Mouse (Mus musculus) CH12.LX (cell line): ENCODE data around the gene Slc9a1.

ENCODE experiments used
- CTCF ChIP-seq, 2 experiments: IDR thresholded peaks in 1 of 2; conservative IDR thresholded peaks in 1 of 2; 2 replicates each; pipeline ENCODE4 v1.5.1; 2011 to 2012; ENCODE audit warnings: low read depth in 2 of 2, low read length in 2 of 2, improper control_type of control experiment in 1 of 2, inconsistent platforms in 1 of 2, mild to moderate bottlenecking in 1 of 2, moderate library complexity in 1 of 2
- MEF2A ChIP-seq: IDR thresholded peaks from 2 replicates; pipeline ENCODE4 v1.6.1; 2014; ENCODE audit warnings: low read depth, mild to moderate bottlenecking, inconsistent platforms, low read length, improper control_type of control experiment, borderline replicate concordance
- POLR2A ChIP-seq: IDR thresholded peaks from 2 replicates; pipeline ENCODE4 v1.6.1; 2011; ENCODE audit warnings: low read depth, mild to moderate bottlenecking, improper control_type of control experiment, low read length
- USF2 ChIP-seq: conservative IDR thresholded peaks from 2 replicates; pipeline ENCODE4 v1.6.1; 2011; ENCODE audit warnings: low read depth, low read length, improper control_type of control experiment

DNA sequence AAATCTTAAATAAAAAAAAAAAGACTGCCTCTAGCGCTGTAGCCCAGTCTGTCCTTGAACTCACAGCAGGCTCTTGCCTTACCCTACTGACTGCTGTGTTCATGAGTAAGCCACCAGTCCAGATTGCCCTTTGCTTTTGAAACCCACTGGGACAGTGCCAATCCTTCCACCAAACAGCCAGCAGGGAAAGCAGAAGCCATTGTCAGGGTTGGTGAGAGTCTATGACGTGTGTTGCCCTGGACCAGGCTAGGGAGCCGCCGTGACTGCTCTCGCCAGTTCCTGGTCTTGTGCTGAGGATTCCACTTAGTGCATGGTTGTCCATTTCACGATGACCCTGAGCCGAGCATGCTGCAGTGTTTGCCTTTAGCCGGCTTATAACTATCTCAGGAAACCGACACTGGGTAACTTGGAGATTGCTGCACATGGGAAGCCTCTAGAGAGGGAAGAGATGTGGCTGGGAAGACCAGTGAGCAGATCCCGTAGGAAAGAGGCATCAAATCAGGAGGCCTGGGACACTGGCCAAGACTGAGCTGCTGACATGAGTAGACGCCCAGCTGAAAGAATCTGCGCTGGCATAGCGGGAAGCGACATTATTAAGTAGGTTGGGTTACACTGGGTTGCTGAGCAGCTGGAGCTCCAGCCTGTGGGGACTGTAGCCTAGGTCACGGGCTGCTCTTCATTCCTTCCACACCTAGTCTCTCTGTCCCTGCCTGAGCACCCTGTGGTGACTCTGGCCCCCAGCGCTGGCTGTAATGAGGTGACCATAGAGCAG, 19.5 kb downstream of the Slc9a1 start:
- TF ChIP-seq POLR2A (no peak), CTCF (conservative IDR thresholded peaks at IDR 0.05 in 1 of 2, IDR thresholded peaks at IDR 0.05 in 1 of 2; ENCODE audit: low read depth in 2 of 2, low read length in 2 of 2) (no peak), MEF2A (no peak), USF2 (no peak)
